Mouse (Mus musculus): ENCODE measurements around the gene Fut2.

GRCm38 (mm10) chr7:45649351-45649750 is 16.8 kb downstream of the Fut2 start:
- TF ChIP-seq CTCF (IDR thresholded peaks at IDR 0.05; ENCODE audit: extremely low read depth, insufficient read length, insufficient replicate concordance, low read depth, low read length) (no peak), POLR2A (IDR thresholded peaks at IDR 0.05; ENCODE audit: low read depth, low read length) (no peak)
